Mouse (Mus musculus): ENCODE measurements around the gene Casp12. TPM values are rescaled to one million over a fixed set of nuclear protein-coding genes. Genes with fewer than 3 reads are reported as not detected.

The Casp12 gene
- polyA plus RNA-seq, 1 experiment from 2014 or later, result 0.46 TPM

- Histone ChIP-seq H3K27ac (ENCODE audit: low read length) (no peak overlapping the region), H3K9me3 (replicated peaks; ENCODE audit: control insufficient read depth, low read length) (no peaks in the 10 kb centered on the region), H3K4me1 (ENCODE audit: control insufficient read depth, low read depth, low read length) (no peaks in the 10 kb centered on the region), H3K27me3 (ENCODE audit: control insufficient read depth, insufficient read depth, low read depth, low read length) (no peaks in the 10 kb centered on the region), H3K9ac (ENCODE audit: low read depth, low read length) (no peak overlapping the region), H3K36me3 (ENCODE audit: control insufficient read depth, insufficient read depth) (no peaks in the 10 kb centered on the region), H3K4me3 (ENCODE audit: low read depth, low read length) (no peak overlapping the region), H3K4me2 (ENCODE audit: low read depth, low read length) (no peak overlapping the region)
- 69% methylated on average over 1 of the region's 1 CpGs for WGBS (ENCODE audit: insufficient replicate concordance)
- ATAC-seq (ENCODE audit: low read depth), result no peak
Observed at GRCm38 (mm10) chr9:5410988-5411568, 65.8 kb downstream of the Casp12 start.

GRCm38 (mm10) chr9:5412446-5413111 is 67.3 kb downstream of the Casp12 start:
- Histone ChIP-seq H3K4me3 (ENCODE audit: low read depth, low read length) (no peak overlapping the region), H3K27ac (ENCODE audit: low read length) (no peak overlapping the region), H3K4me1 (ENCODE audit: control insufficient read depth, low read depth, low read length) (no peaks in the 10 kb centered on the region), H3K9me3 (replicated peaks; ENCODE audit: control insufficient read depth, low read length) (no peaks in the 10 kb centered on the region), H3K27me3 (ENCODE audit: control insufficient read depth, insufficient read depth, low read depth, low read length) (no peaks in the 10 kb centered on the region), H3K9ac (ENCODE audit: low read depth, low read length) (no peak overlapping the region), H3K4me2 (ENCODE audit: low read depth, low read length) (no peak overlapping the region), H3K36me3 (ENCODE audit: control insufficient read depth, insufficient read depth) (no peaks in the 10 kb centered on the region)
- ATAC-seq (ENCODE audit: low read depth), result no peak
- 29% methylated on average over 4 of the region's 4 CpGs for WGBS (ENCODE audit: insufficient replicate concordance)

GRCm38 (mm10) chr9:5417871-5418270 is 72.6 kb downstream of the Casp12 start:
- ATAC-seq (ENCODE audit: low read depth), result no peak
- Histone ChIP-seq H3K4me3 (ENCODE audit: low read depth, low read length) (no peak overlapping the region), H3K9me3 (replicated peaks; ENCODE audit: control insufficient read depth, low read length) (no peaks in the 10 kb centered on the region), H3K4me1 (ENCODE audit: control insufficient read depth, low read depth, low read length) (no peaks in the 10 kb centered on the region), H3K36me3 (ENCODE audit: control insufficient read depth, insufficient read depth) (no peaks in the 10 kb centered on the region), H3K27me3 (ENCODE audit: control insufficient read depth, insufficient read depth, low read depth, low read length) (no peaks in the 10 kb centered on the region), H3K27ac (ENCODE audit: low read length) (no peak overlapping the region), H3K4me2 (ENCODE audit: low read depth, low read length) (no peak overlapping the region), H3K9ac (ENCODE audit: low read depth, low read length) (no peak overlapping the region)
- WGBS (ENCODE audit: insufficient replicate concordance), result 40% methylated on average over 2 of the region's 2 CpGs

Other genes with a start within 250 kb of the Casp12 start
- gene Casp1, start 46.9 kb upstream of the Casp12 start, polyA plus RNA-seq (2015; fragmentation: Nextera tagmentation; extraction: Ambion mirVana), result 3.6 and 3.9 TPM in 2 replicates
- gene Casp4, start 36.6 kb upstream of the Casp12 start, polyA plus RNA-seq (2015; fragmentation: Nextera tagmentation; extraction: Ambion mirVana), result 1.0 and 1.3 TPM in 2 replicates

All from liver, embryonic 16.5 days (tissue).